Mouse (Mus musculus) frontal cortex, postnatal 25 days (tissue): ENCODE data around the gene Ldb2.

Experiments used
- DNase-seq, 2 experiments: peaks; one replicate each; pipeline ENCODE4 v3.0.0; 2022; ENCODE audit warnings: low spot score in 2 of 2

Ldb2 gene

DNA sequence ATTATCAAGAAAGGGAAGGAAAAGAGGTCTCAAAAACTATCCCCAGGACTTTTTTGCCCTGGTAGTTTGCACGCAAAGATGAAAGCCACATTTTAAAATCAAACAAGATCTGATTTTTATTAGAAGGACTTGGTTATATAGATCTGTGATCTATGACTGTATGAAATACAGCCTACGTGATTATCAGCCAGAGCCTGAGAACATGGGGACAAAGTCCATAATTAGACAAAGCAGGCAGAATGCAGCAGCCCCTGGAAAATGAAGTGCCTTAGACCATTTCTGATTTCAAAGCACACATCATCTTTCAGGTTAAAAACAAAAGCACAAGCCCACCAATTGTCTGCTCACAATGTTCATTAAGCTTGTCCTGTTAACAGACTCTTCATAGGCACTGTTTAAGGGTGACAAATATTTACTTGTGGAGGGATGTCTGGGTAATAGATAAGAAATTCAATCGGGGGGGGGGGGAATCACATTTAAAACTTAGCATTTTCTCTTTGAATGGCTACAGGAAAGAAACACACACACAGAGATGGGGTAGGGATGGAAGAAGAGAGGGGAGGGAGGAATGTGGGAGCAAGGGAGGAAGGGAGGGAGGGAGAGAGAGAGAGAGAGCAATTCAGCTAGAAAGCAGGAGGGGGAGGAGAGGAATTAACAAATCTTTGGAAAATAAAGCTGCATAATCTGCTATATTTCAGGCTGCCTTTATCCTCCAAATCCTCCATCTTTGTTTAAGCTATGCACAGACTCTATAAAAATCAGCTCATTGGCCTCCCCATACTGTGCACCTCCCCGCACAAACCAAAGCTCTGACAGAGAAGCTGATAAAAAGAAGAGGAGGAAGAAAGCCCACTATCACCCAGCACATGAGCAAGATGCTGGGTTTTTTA lies 153.3 kb downstream of the Ldb2 start:
- DNase-seq = no peak

GRCm38 (mm10) chr5:44643079-44643478 lies 156.4 kb downstream of the Ldb2 start:
- DNase-seq = no peak

DNA sequence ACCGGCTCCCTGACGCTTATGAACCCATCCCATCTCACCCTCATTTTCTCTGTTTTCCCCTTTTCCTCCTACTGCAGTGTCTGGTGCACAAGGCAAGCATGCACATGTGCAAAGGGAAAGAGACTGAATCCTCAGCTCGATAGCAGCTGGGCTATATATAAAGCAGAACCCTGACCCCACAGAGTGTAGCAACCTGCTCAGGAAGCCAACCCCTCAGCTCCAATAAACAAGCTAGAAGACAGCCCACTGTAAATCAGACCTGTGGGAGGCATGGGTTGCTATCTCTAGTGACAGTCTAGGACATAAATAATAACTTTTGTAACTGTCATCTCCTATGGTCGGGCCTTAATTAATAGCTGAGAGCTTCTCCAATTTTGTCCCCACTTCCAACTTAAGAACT lies 158.4 kb downstream of the Ldb2 start:
- no peak for DNase-seq

- DNase-seq = no peak
Measured at GRCm38 (mm10) chr5:44635546-44635945, 163.9 kb downstream of the Ldb2 start.

GRCm38 (mm10) chr5:44629034-44629625 lies 170.3 kb downstream of the Ldb2 start:
- DNase-seq = no peak

GRCm38 (mm10) chr5:44627487-44627886 lies 172.0 kb downstream of the Ldb2 start:
- DNase-seq = no peak

- DNase-seq = no peak
Measured at GRCm38 (mm10) chr5:44626885-44627284, 172.6 kb downstream of the Ldb2 start.

GRCm38 (mm10) chr5:44626114-44626513 lies 173.4 kb downstream of the Ldb2 start:
- no peak for DNase-seq

- no peak for DNase-seq
Measured at GRCm38 (mm10) chr5:44615677-44616076, 183.8 kb downstream of the Ldb2 start.

GRCm38 (mm10) chr5:44608901-44609300 lies 190.6 kb downstream of the Ldb2 start:
- DNase-seq = no peak

DNA sequence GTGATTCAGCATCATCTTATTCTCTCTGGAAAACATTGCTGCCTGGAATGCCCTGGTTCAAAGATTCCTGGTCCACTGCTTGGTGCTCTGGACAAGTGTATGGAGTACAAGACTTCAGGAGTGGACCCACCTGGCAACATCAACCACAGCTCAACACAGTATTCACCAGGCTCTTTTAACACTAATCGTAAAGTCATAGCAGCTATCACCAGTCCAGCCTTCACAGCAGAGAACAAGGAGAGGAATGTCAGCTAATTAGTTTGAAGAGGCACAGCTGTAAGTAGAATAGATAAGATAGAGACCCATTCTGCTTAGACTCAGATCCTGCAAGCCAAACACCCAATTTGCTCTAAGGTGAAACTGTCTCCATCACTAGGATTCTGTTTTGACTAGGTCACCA lies 198.1 kb downstream of the Ldb2 start:
- DNase-seq = no peak

DNA sequence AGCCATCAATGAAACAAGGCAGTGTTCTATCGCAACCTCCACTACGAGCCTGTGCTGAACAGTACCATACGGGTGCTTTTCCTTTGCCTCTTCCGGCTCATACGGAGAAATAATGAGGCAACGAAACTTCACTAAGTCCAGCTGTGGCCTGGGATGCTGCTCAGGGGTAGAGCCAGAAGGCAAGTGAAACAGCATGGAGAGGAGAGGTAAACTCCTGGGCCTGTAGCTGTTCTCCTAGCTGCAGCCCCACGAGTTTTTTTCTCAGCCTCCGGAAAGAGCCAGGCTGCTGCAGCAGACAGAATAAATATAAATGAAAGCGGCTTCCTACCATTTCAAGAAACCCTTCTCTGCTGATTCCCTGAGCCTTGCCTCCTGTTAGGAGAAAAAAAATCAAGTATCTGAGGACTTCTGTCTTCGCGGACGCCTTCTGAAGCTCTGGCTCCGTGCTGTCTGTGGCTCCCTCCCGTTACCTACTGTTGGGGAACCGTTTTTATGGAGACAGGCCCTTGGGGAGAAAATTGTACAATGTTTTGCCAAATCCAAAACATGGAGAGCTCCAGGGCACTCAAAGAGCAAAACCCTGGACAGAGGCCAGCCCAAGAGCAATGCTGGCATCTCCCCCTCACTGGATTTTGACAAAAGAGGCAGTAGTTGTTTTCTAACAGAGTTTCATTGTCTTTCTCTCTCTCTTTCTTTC lies 205.8 kb downstream of the Ldb2 start:
- no peak for DNase-seq

- DNase-seq = no peak
Measured at GRCm38 (mm10) chr5:44590750-44591149, 208.7 kb downstream of the Ldb2 start.

- no peak for DNase-seq
Measured at GRCm38 (mm10) chr5:44589318-44589717, 210.2 kb downstream of the Ldb2 start.

- no peak for DNase-seq
Measured at GRCm38 (mm10) chr5:44586571-44586970, 212.9 kb downstream of the Ldb2 start.

DNA sequence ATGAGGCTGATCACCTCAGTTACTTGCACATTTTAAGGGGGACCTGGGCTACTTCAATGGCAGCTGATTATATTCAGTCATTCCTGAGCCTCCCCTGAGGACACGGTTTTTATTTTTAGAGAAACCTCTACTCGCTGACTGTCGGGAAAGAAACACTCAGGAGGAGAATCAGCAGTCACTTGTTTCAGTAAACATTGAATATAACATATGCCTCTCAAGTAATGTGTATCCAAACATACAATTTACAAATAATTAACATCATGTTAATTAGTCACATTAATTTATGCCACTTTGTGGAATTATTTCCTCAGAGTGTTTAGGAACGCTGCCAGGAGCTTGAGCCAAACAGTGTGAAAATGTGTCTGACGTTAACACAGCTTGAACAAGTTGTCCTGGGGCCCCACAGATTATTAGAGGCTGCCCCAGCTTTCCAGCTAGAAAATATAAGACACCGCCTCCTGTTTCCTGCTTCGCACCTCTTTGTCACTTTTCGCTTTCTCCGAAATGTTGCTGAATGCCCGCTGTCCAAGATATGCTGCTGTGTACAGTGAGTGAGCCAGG lies 219.5 kb downstream of the Ldb2 start:
- no peak for DNase-seq

DNA sequence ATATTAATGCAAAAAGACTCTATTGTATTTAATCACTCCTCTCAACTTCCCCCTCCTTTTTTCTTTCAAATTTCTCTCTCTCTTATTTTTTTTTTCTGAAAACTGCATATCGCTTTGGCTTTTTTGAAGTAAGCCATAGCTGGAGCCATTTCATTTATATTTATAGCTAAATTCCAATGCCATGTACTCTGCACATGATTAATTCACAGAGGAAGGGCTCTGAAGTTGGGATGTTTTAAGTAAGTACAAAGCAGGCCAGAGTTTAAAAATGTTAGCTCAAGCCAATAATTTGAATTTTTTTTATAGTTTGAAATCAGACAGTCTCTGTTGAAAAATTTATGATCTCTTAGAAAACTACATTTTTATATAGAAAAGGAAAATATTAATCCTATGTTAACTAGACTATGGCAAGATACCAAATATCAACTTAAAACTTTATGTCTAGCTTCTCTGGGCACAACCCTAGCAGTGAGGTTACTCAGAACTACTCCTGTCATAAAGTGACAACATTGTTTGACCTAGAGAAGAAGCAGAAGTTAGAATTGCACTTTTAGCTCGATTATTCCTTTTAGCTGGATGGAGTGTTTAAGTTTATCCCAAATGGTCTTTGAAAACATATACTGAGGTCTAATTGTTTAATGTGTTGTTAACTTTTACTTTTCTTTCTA lies 222.7 kb downstream of the Ldb2 start:
- DNase-seq = no peak

DNA sequence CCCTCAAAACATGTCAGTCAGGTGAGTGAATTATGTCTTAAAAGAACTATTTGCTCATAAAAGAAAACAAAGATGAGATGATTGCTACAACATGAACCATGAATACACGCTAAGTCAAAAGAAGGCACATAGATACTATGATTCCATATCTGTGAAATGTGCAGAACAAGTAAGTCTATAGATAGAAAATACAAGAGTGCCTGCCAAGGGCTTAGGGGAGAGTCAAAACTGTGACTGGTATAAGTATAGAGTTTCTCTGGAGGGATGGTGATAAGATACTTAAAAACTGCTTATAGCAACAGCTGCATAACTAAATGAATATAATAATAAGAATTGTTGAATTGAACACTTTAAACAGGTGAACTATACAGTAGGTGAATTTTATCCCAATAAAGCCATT lies 224.8 kb downstream of the Ldb2 start:
- DNase-seq = no peak

DNA sequence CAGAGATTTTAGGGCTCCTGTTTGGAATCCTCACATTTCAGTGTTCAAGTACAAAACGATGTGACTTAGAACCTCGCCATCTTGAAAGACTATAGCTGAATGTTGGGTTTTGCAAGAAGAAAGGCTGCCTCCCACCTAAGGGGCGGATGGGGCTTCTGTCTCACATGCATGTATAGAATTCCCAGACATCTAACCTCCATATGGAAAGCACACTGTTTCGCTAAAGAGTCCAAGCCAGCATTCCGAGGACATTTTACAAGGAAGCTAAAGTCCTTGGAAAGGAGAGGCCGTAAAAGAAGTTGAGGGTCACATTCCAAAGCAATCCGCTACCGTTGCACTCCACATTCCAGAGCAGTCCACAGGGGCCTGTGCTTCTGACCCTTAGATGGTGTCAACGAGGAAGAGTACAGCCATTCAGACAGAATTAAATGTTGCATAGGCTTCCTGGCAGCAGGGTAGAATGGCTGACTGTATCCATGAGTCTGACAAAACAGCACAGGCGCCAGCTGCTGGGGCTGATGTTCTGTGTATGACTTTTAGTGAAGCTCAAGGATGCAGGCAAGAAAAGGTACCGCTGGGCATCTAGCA lies 245.6 kb downstream of the Ldb2 start:
- no peak for DNase-seq

GRCm38 (mm10) chr5:44553155-44553554 lies 246.3 kb downstream of the Ldb2 start:
- no peak for DNase-seq

DNA sequence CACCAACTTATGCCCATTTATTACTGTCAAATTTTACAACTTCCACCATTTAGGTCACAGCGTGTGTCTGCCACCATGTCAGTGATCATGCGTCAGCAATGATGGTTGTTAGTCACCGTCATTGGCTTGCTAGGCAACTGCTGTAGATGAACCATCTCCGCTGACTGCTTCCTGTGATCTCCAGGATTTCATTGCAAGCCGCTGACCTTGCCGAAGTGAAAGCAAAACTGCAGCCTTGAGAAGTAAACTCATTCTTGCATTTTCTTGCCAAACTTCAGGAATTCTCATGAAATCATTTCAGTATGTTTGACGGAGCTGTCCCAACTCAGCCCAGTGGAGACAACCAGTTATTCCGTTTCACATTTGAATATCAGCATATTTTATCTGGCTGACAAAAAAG lies 247.4 kb downstream of the Ldb2 start:
- no peak for DNase-seq

- DNase-seq = no peak
Measured at GRCm38 (mm10) chr5:44548468-44548867, 251.0 kb downstream of the Ldb2 start.
